Mouse (Mus musculus): Measurements from ENCODE around the gene Fem1a.
"Not testable (repeated sequence)": the region's sequence is repeated elsewhere in the genome, so short reads cannot be mapped to it uniquely, and the experiment has no call there.

Gene Fem1a

GRCm38 (mm10) chr17:56255429-56255828 is 1.2 kb upstream of the Fem1a start:
- peak; percentile 75 for DNase-seq (ENCODE audit: low spot score)

GRCm38 (mm10) chr17:56255863-56256238 is 759 bp upstream of the Fem1a start:
- DNase-seq (ENCODE audit: low spot score): peak; percentile 100

- DNase-seq (ENCODE audit: low spot score): no peak
Measured at GRCm38 (mm10) chr17:56257181-56257894, 728 bp downstream of the Fem1a start.

GRCm38 (mm10) chr17:56258269-56258668 is 1.7 kb downstream of the Fem1a start:
- DNase-seq (ENCODE audit: low spot score): not testable (repeated sequence)

- not testable (repeated sequence) for DNase-seq (ENCODE audit: low spot score)
Measured at GRCm38 (mm10) chr17:56258812-56259211, 2.2 kb downstream of the Fem1a start.

DNA sequence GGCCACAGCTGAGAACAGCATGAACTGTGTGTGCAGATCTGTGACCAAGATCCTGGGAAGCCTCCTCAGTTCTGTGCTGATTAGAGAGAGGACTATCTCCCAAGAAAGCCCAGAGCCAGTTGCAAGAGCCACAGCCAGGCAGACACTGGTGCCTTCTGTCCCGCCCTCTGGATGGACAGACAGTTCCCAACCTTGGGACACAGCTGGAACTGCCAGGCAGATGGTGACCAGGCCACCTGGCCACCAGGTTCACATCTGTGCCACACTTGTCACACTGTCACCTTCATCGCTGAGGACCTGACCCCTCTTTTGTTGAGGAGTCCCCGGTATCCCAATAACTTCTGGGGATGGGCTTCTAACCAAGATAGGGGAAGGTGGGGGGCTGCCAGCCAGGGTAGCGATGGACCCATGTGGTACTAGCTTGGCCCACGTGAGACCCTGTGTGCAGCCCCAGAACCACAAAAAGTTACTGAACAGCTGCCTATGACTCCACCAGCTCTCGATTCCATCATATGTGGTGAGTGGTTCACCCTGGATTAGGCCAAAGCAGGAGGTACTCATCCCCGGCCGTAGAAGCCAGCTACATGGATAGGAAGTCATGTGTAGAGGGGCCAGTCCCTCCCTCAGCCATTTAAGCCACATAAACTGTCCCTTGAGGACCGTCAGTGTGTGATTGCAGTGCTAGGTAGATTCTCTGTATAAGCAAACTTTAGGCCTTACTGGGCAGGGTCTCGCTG is 2.9 kb downstream of the Fem1a start:
- DNase-seq (ENCODE audit: low spot score): no peak

GRCm38 (mm10) chr17:56261166-56261565 is 4.6 kb downstream of the Fem1a start:
- no peak for DNase-seq (ENCODE audit: low spot score)

- DNase-seq (ENCODE audit: low spot score): no peak
Measured at GRCm38 (mm10) chr17:56262645-56263094, 6.1 kb downstream of the Fem1a start.

GRCm38 (mm10) chr17:56264020-56264419 is 7.4 kb downstream of the Fem1a start:
- peak; percentile 78 for DNase-seq (ENCODE audit: low spot score)

DNA sequence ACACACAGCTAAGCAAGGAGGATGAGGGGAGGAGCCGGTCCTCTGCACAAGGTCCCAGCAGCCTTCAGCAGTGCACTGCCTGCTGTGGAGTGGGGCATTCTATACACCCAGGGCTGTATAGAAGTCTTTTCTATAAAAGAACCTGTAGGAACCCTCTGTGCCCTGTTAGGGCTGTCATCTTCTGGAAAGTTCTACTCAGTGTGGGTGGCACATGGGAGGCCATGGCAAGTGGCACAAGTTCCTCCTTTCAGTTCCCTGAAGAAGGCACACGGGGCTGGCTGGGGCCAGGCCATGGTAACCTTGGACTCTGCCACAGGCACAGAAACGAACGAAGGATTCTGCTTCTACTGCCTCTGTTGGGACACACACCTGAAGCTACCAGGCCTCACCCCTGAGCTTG is 8.4 kb downstream of the Fem1a start:
- no peak for DNase-seq (ENCODE audit: low spot score)

DNA sequence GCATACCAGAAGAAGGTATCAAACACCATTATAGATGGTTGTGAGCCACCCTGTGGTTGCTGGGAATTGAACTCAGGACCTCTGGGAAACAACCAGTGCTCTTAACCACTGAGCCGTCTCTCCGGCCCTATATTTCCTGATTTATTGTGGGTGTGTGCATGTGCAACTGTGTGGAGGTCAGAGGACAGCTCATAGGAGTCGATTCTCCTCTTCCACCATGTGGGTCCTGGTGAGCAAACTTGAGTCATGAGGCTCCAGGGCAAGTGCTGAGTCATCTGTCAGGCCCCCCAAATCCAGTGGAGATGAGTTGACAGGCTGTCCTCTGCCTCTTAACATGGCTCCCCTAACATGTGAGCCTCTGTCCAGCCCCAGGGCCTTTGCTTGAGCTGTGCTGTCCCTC is 9.3 kb downstream of the Fem1a start:
- no peak for DNase-seq (ENCODE audit: low spot score)

DNA sequence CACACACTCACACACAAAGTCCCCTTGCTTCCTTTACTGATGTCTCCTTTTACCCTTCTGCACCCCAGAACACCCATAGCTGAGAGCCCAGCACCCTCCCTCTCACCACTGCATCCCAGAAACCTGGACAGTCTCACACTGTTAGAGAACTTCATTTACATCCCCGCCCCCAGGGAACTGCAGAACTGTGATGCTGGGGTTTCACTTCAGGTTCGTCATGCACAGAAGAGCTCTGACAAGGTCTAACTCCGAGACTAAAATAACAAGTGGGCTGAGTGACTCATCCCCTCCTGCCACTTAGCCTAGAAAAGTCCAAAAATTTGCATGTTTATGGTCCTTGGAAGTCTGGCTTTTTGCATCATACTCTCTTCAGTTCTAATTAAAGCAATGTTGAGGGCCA is 9.7 kb downstream of the Fem1a start:
- DNase-seq (ENCODE audit: low spot score): peak; percentile 43

GRCm38 (mm10) chr17:56269153-56269630 is 12.6 kb downstream of the Fem1a start:
- DNase-seq (ENCODE audit: low spot score): peak; percentile 41

- DNase-seq (ENCODE audit: low spot score): no peak
Measured at GRCm38 (mm10) chr17:56269741-56270140, 13.1 kb downstream of the Fem1a start.

GRCm38 (mm10) chr17:56271609-56272253 is 15.1 kb downstream of the Fem1a start:
- DNase-seq (ENCODE audit: low spot score): no peak

DNA sequence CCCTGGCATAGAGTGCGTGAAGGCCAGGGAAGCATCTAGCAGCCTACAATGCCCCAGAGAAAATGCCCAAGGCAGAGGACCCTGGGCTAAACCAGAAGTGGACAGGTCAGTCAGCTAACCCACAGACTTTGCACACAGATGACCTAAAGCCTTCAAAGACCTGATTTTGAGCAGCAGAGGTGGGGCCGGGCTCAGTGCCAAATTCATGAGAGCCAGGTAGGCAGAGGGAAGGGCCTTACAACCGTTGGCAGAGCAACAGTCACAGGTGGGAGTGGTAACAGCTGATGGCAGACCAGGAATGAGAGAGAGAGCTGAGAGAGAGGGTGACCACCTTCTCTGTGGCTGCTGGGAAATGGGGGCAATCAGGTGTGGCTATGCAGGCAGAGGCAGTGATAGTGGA is 16.0 kb downstream of the Fem1a start:
- DNase-seq (ENCODE audit: low spot score): no peak

DNA sequence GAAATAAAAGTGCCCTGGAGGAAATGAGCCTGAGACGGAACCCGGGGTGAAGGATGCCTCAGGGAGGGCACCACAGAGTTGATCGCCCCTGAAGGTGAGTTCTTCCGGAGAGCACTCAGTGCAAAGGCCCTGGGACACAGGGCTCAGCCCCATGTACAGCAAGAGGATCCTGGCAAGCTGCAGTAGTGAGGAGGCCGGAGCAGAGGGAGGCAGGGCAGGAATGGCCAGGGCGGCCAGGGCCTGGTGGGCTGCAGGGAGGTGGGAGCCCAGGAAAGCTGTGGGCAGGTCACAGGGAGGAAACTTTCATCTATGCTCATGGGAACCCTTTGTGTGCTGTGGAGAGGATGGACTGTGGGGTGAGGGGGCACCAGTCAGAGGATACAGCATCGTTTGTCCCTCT is 16.9 kb downstream of the Fem1a start:
- DNase-seq (ENCODE audit: low spot score): no peak

GRCm38 (mm10) chr17:56273986-56274385 is 17.4 kb downstream of the Fem1a start:
- DNase-seq (ENCODE audit: low spot score): no peak

DNA sequence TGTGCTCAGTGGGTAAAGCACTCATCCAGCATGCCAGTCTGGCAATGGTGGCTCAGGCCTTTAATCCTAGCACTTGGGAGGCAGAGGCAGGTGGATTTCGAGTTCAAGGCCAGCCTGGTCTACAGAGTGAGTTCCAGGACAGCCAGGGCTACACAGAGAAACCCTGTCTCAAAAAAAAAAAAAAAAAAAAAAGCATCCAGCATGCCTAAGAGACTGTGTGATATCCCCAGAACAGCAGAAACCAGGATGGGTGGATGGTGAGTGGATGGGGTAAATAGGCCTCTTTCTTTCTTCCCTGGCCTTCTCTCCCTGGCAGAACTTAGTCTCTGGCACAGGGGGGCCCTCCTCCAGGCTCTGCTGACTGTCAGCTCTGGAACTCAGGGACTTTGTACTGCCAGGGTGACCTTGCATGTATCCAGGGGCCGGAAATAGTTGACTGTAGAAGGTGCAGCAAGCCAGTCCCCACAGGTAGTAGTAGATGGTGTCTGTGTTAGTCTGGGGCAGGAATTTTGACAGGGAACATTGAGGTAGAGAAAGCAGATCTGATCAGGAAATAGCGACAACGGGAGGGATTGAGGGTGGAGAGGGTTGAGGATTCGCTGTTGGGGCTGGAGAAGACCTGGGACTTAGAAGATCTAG is 19.4 kb downstream of the Fem1a start:
- peak; percentile 55 for DNase-seq (ENCODE audit: low spot score)

GRCm38 (mm10) chr17:56276643-56277566 is 20.3 kb downstream of the Fem1a start, which contains the start of gene Ticam1:
TSS of gene Ticam1 (minus strand) at chr17:56276786.
- DNase-seq (ENCODE audit: low spot score): peak; percentile 99

DNA sequence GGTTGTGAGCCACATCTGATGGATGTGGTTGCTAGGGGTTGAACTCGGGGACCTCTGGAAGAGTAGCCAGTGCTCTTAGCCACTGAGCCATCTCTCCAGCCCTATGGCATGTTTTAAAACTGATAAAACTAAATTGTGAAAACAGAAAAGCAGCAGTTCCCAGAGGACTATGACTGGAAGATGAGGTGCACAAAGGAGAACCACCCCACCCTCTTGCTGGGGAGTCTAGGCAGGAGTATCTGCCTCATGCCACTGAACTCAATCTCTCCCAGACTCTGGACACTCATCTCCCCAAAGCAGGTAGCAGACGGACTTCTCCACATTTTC is 20.9 kb downstream of the Fem1a start:
- DNase-seq (ENCODE audit: low spot score): no peak

All from adipocyte (in vitro differentiated cells).